Mouse (Mus musculus) olfactory bulb, adult 2 months (tissue): Measurements from ENCODE around the gene Capn15.

Experiments used
- CTCF ChIP-seq: fragments of 200-500 bp; IDR thresholded peaks from 2 replicates; pipeline ENCODE4 v1.5.1; 2012; ENCODE audit warnings: low read depth, mild to moderate bottlenecking, low read length, moderate library complexity; ENCODE audit not compliant: insufficient read depth
- POLR2A ChIP-seq: fragments of 200-500 bp; IDR thresholded peaks from 2 replicates; pipeline ENCODE4 v1.6.1; 2012; ENCODE audit warnings: mild to moderate bottlenecking, low read depth, low read length, moderate library complexity; ENCODE audit not compliant: insufficient read depth

- no peak for TF ChIP-seq CTCF
- TF ChIP-seq POLR2A, result no peak
Measured at GRCm38 (mm10) chr17:25949981-25950380, 35.6 kb downstream of the Capn15 start.
